Mouse (Mus musculus) spleen, adult 2 months (tissue): ENCODE results near the gene Unc5a.

Experiments
- CTCF ChIP-seq: fragments of 200-500 bp; IDR thresholded peaks from 2 replicates; pipeline ENCODE4 v1.5.1; 2011; ENCODE audit warnings: mild to moderate bottlenecking, inconsistent platforms; ENCODE audit not compliant: insufficient read depth, insufficient read length, insufficient replicate concordance; ENCODE audit errors: extremely low read depth
- POLR2A ChIP-seq: fragments of 200-500 bp; IDR thresholded peaks from 2 replicates; pipeline ENCODE4 v1.6.1; 2011; ENCODE audit warnings: low read depth, low read length, inconsistent platforms

DNA sequence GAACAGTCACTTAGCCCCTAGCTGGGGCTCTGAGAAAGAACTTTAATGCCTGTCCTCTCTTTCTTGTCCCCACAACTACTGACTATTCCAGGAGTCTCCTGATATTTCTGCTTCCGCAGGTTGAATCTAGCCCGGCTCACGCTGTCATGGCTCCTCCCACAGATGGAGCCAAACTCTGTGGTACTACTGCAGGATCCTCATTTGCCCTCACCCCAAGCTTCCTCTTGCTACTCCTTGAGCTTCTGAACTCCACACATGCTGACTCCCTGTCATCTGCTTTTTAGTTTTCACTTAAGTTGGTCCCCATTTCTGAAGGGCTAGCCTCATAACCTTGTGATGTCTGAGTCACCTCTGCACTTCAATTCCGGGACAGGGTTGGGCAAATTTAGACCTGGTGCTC, 70.8 kb downstream of the Unc5a start:
- TF ChIP-seq CTCF = no peak
- no peak for TF ChIP-seq POLR2A
